Mouse (Mus musculus): ENCODE measurements around the gene Osr1. TPM values are rescaled to one million over a fixed set of nuclear protein-coding genes. Genes with fewer than 3 reads are reported as not detected.

Gene Osr1
- polyA plus RNA-seq, 1 experiment: not detected

GRCm38 (mm10) chr12:9584366-9585084 lies 14.6 kb downstream of the Osr1 start:
- H3K4me3 ChIP-seq (ENCODE audit: insufficient read depth, low read length): peak overlapping the region; percentile 48
- H3K4me1 ChIP-seq (ENCODE audit: control insufficient read depth, insufficient read depth, low read length): no peaks in the 10 kb centered on the region

GRCm38 (mm10) chr12:9585085-9585453 lies 15.2 kb downstream of the Osr1 start:
- Histone ChIP-seq H3K4me3 (ENCODE audit: insufficient read depth, low read length) (peak overlapping the region; percentile 48), H3K4me1 (ENCODE audit: control insufficient read depth, insufficient read depth, low read length) (no peaks in the 10 kb centered on the region), H3K27ac (ENCODE audit: insufficient read depth, low read depth, low read length) (no peak overlapping the region)
- no peak for TF ChIP-seq CTCF (IDR thresholded peaks at IDR 0.05; ENCODE audit: low read depth, low read length)

More at GRCm38 (mm10) chr12:9584366-9585084, 14.6 kb downstream of the Osr1 start:
- TF ChIP-seq POLR2A (IDR thresholded peaks at IDR 0.05; ENCODE audit: borderline replicate concordance, low read depth, low read length) (no peak), CTCF (IDR thresholded peaks at IDR 0.05; ENCODE audit: low read depth, low read length) (no peak)
- no peak overlapping the region for H3K27ac ChIP-seq (ENCODE audit: insufficient read depth, low read depth, low read length)

- no peak overlapping the region for H3K4me3 ChIP-seq (ENCODE audit: insufficient read depth, low read length)
- TF ChIP-seq POLR2A (IDR thresholded peaks at IDR 0.05; ENCODE audit: borderline replicate concordance, low read depth, low read length) (no peak), CTCF (IDR thresholded peaks at IDR 0.05; ENCODE audit: low read depth, low read length) (no peak)
- no peaks in the 10 kb centered on the region for H3K4me1 ChIP-seq (ENCODE audit: control insufficient read depth, insufficient read depth, low read length)
- H3K27ac ChIP-seq (ENCODE audit: insufficient read depth, low read depth, low read length): no peak overlapping the region
Observed at GRCm38 (mm10) chr12:9587732-9588131, 17.8 kb downstream of the Osr1 start.

GRCm38 (mm10) chr12:9589561-9590134 lies 19.7 kb downstream of the Osr1 start:
- Histone ChIP-seq H3K4me1 (ENCODE audit: control insufficient read depth, insufficient read depth, low read length) (no peaks in the 10 kb centered on the region), H3K4me3 (ENCODE audit: insufficient read depth, low read length) (no peak overlapping the region), H3K27ac (ENCODE audit: insufficient read depth, low read depth, low read length) (no peak overlapping the region)
- TF ChIP-seq CTCF (IDR thresholded peaks at IDR 0.05; ENCODE audit: low read depth, low read length) (no peak), POLR2A (IDR thresholded peaks at IDR 0.05; ENCODE audit: borderline replicate concordance, low read depth, low read length) (no peak)

GRCm38 (mm10) chr12:9591141-9591540 lies 21.2 kb downstream of the Osr1 start:
- Histone ChIP-seq H3K27ac (ENCODE audit: insufficient read depth, low read depth, low read length) (no peak overlapping the region), H3K4me3 (ENCODE audit: insufficient read depth, low read length) (no peak overlapping the region), H3K4me1 (ENCODE audit: control insufficient read depth, insufficient read depth, low read length) (no peaks in the 10 kb centered on the region)
- no peak for TF ChIP-seq CTCF (IDR thresholded peaks at IDR 0.05; ENCODE audit: low read depth, low read length)
- TF ChIP-seq POLR2A (IDR thresholded peaks at IDR 0.05; ENCODE audit: borderline replicate concordance, low read depth, low read length): no peak

GRCm38 (mm10) chr12:9598219-9598618 lies 28.3 kb downstream of the Osr1 start:
- TF ChIP-seq CTCF (IDR thresholded peaks at IDR 0.05; ENCODE audit: low read depth, low read length): no peak
- no peak for TF ChIP-seq POLR2A (IDR thresholded peaks at IDR 0.05; ENCODE audit: borderline replicate concordance, low read depth, low read length)
- Histone ChIP-seq H3K27ac (ENCODE audit: insufficient read depth, low read depth, low read length) (no peak overlapping the region), H3K4me3 (ENCODE audit: insufficient read depth, low read length) (no peak overlapping the region), H3K4me1 (ENCODE audit: control insufficient read depth, insufficient read depth, low read length) (no peaks in the 10 kb centered on the region)
